Mouse (Mus musculus) right cerebral cortex, postnatal 14 days (tissue): ENCODE data around the gene Tpo.

ENCODE experiments used
- DNase-seq: peaks from one replicate; pipeline ENCODE4 v3.0.0; 2022

Gene Tpo

GRCm38 (mm10) chr12:30132524-30132923 is at the start of gene Tpo:
TSS of gene Tpo (minus strand) at chr12:30132624.
- no peak for DNase-seq

GRCm38 (mm10) chr12:30181721-30182120 is 49.3 kb upstream of the Tpo start:
- DNase-seq = no peak

- DNase-seq = no peak
These were observed 47.2 kb upstream of the Tpo start for GRCm38 (mm10) chr12:30179623-30180022.

- DNase-seq = no peak
These were observed 45.5 kb upstream of the Tpo start for GRCm38 (mm10) chr12:30177966-30178365.

- no peak for DNase-seq
These were observed 45.1 kb upstream of the Tpo start for GRCm38 (mm10) chr12:30177529-30177928.

GRCm38 (mm10) chr12:30168491-30168890 is 36.1 kb upstream of the Tpo start:
- DNase-seq = no peak

- DNase-seq = no peak
These were observed 32.1 kb upstream of the Tpo start for GRCm38 (mm10) chr12:30164538-30164937.

- no peak for DNase-seq
These were observed 31.6 kb upstream of the Tpo start for GRCm38 (mm10) chr12:30164005-30164404.

GRCm38 (mm10) chr12:30161731-30162406 is 29.4 kb upstream of the Tpo start:
- no peak for DNase-seq

- DNase-seq = no peak
These were observed 28.1 kb upstream of the Tpo start for GRCm38 (mm10) chr12:30160475-30160874.

- no peak for DNase-seq
These were observed 27.4 kb upstream of the Tpo start for GRCm38 (mm10) chr12:30159788-30160187.

- no peak for DNase-seq
These were observed 21.8 kb upstream of the Tpo start for GRCm38 (mm10) chr12:30154079-30154673.

- peak; percentile 41 for DNase-seq
These were observed 9.7 kb upstream of the Tpo start for GRCm38 (mm10) chr12:30142085-30142484.

GRCm38 (mm10) chr12:30129411-30129716 is 3.1 kb downstream of the Tpo start:
- DNase-seq = no peak

GRCm38 (mm10) chr12:30128561-30129410 is 3.6 kb downstream of the Tpo start:
- DNase-seq = peak; percentile 79

GRCm38 (mm10) chr12:30122347-30122746 is 10.1 kb downstream of the Tpo start:
- DNase-seq = no peak

GRCm38 (mm10) chr12:30112271-30112670 is 20.2 kb downstream of the Tpo start:
- no peak for DNase-seq

GRCm38 (mm10) chr12:30109646-30110605 is 22.5 kb downstream of the Tpo start:
- DNase-seq = no peak

- DNase-seq = peak; percentile 8
These were observed 29.4 kb downstream of the Tpo start for GRCm38 (mm10) chr12:30102891-30103565.

- DNase-seq = no peak
These were observed 40.3 kb downstream of the Tpo start for GRCm38 (mm10) chr12:30092081-30092480.

GRCm38 (mm10) chr12:30083971-30084370 is 48.5 kb downstream of the Tpo start:
- DNase-seq = no peak

- DNase-seq = no peak
These were observed 55.4 kb downstream of the Tpo start for GRCm38 (mm10) chr12:30077056-30077455.
